Mouse (Mus musculus) urinary bladder, postnatal 4 days (tissue): ENCODE measurements around the gene Ppp6r3.

Experiments used
- DNase-seq, 2 experiments: peaks; one replicate each; pipeline ENCODE4 v3.0.0; 2021 to 2022; ENCODE audit warnings: low spot score in 2 of 2

The Ppp6r3 gene

DNA sequence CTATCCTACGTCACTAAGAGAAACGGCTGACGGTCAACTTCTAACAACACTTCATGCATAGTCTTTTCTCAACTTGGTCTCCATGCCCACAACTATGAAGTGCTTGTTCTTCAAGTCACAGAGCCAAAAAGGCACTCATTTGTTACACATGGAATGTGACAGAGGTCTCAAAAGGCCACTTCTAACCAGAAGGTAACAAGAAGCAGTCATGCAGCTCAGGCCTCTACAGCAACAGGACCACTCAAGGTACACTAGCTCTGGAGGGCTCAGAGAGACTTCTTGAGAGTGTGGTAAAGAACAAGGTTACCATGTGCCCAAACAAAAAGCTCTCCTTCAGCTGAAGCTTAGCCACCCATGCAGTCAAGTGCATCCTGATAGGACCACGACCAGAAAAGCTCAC lies 46.9 kb downstream of the Ppp6r3 start:
- no peak for DNase-seq

DNA sequence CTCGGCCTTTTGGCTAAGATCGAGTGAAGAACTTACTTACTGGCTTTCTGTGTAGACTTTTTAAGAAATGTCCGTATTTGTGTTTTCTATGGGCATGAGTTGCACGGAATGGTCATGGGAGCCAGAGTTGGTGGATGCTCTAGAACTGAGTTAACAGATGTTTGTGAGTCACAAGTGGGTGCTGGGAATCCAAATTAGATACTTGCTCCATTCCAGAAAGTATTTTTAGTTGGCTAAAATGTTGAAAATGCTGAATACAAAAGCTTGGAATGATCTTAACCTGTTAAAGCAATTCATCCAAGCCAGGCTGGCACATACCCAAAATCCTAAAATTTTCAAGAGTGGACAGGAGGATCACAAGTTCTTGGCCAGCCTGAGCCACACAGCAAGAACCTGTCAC lies 48.0 kb downstream of the Ppp6r3 start:
- no peak for DNase-seq

DNA sequence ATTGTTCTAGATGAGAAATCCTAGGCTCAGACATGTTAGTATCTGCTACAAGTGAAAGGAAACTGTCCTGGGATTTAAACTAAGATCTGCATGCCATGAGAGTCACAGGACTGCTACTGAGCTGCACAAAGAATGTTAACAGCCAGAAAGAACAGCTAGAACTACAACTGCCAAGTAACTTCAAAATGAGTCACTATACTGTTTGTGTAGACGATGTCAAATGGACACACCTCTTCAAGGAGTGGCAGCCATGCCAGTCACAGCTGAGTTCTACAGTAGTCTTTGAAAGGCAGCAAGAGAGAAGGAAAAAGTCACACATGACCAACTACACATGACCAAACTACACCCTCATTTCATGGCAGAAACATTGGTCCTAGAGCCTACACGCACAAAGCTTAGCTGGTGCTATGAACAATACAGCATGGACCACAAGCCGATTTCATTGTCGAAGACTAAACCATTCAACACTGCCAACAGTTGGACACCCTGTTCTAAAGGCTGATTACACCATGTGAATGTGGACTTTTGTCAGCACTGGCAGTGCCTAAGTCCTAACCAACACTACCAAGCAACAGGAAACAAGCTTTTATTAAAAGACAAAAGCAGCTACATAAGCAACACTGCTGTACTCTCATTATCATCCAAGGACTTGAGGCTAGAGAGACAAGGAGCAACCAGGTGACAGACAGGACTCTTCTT lies 55.9 kb downstream of the Ppp6r3 start:
- DNase-seq, result no peak

DNA sequence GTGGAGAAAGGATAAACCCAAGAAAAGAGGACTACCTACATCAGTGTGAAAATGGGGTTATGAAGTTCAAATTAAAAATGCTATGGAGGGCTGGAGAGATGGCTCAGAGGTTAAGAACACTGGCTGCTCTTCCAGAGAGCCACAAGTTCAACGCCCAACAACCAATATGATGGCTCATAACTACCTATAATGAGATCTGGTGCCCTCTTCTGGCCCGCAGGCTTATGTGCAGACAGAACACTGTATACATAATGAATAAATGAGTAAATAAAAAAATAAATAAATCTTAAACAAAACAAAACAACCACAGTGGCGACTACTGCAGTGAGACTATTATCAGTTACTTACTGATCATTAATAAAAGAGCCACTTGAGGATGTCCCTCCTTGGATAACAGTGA lies 78.3 kb downstream of the Ppp6r3 start:
- no peak for DNase-seq

DNA sequence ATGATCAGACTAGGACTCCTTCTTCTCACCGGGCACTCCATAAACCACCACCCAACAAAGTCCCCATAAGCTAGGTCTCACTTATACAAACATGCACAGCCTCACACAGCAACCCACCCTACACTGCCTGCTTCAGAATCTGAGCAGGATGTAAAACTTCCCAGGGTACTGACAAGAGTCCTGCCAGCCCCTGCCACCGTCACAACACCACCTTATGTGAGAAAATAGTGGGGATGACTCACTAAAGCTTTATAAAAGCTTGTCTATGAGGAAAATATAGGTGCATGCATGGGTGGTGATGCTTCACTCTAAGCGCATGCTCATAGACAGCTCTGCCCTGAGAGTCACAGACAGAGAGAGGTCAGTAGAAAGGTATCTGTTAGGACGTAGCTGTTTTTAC lies 85.7 kb downstream of the Ppp6r3 start:
- DNase-seq, result no peak

DNA sequence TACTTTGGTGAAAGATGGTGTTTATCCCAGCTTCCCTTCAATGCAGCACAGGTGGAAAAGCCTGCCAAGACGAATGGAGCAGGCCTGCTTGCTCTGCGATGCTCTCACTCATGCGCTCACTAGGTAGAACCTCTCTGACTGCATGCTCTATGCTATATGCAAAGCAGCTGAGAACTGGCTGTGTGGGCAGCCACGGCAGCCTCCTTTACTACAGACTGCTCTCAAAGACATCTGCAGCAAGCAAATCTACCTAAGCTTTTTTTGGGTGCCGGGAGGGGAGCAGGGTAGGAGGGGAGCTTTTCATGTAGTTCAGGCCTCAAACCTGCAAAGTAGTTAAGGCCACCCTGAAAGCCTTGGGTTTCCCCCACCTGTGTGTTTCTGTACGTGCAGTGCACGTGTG lies 92.7 kb downstream of the Ppp6r3 start:
- DNase-seq, result no peak

DNA sequence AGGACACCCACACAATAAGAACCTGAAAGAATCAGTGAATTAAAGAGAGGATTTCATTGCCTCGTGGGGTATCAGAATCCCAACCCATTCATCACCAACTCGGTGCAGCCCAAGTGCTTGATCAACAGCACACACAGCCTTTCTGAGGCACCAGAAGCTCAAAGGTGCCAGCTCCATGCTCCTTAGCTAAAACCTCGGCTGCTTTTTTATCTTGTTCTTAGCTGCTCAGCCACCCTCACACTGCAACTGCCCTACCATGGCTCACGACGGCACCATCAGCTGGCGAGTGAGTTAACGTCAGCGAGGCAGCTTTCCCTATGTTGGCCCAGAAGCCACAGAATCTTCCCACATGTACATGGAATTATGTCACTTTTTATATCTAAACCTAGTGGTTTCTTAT lies 95.4 kb downstream of the Ppp6r3 start:
- DNase-seq, result no peak

DNA sequence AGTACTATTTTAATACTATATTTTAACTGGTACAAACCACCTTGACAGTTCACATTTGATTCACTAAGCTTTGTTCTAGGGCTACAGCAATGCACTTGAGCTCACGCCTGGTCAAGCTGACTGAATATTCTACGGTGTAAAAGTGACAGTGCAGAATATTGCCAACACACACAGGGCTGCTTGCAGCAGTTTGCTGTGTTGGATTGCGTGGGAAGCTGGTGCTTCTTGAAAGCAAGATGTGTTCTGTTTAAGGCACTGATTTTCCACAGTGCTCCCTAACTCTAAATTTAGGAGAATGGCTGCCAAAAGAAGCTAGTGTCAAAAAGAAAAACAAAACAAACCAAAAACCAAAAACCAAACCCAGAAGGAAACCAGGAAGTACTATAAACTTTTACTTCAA lies 98.6 kb downstream of the Ppp6r3 start:
- DNase-seq, result no peak

DNA sequence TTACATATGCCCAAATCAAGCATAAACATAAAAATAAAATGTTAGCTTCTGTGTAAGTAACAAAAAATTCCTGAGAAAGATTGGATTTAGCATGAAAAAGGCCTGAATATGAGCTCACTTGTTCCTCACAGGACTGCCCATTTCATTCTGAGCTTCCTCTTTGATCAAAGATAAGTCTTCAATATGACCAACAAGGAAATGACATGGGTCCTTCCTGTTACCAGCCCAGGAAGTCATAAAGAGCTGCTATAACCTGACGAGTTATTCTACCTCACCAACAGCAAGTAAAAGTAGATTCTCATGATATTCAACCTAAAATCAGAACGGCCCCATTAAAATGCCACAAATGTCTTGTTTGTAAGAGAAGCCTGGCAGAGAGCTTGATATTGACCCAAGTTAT lies 104.3 kb downstream of the Ppp6r3 start:
- no peak for DNase-seq

DNA sequence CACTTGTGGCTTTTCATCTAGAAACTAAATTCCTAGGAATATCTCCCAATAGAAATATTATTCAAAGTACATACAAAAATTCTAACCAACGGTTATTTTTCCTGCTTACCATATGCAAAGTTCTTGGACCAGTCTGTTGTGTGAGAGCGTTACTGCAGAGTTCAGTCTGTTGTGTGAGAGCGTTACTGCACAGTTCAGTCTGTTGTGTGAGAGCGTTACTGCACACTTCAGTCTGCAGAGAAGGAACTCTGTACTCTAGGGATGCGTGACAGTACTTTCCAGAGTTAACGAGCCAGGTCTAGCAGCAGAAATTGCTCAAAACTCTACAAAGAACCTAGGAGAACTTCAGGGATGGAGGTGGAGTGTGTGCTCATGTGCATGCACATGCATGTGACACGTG lies 108.0 kb downstream of the Ppp6r3 start:
- no peak for DNase-seq

DNA sequence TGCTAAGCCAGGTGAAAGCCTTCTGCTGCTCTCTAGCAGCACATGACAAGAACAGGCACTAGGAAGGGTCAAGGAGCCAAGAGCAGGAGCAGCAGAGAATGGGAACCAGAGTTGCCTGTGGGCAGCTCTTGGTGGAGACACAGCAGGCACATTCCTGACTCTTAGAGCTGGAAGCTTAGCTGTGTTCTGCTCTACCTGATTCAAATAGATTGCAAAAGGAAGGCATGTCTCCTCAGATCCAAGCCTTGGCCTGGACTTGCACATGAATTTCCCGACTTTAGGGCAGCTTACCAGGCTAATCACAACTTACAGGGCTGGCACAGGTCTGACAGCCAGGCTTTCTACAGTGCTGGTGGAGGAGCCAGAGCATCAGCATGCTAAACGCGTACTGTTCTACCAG lies 115.6 kb downstream of the Ppp6r3 start:
- no peak for DNase-seq

DNA sequence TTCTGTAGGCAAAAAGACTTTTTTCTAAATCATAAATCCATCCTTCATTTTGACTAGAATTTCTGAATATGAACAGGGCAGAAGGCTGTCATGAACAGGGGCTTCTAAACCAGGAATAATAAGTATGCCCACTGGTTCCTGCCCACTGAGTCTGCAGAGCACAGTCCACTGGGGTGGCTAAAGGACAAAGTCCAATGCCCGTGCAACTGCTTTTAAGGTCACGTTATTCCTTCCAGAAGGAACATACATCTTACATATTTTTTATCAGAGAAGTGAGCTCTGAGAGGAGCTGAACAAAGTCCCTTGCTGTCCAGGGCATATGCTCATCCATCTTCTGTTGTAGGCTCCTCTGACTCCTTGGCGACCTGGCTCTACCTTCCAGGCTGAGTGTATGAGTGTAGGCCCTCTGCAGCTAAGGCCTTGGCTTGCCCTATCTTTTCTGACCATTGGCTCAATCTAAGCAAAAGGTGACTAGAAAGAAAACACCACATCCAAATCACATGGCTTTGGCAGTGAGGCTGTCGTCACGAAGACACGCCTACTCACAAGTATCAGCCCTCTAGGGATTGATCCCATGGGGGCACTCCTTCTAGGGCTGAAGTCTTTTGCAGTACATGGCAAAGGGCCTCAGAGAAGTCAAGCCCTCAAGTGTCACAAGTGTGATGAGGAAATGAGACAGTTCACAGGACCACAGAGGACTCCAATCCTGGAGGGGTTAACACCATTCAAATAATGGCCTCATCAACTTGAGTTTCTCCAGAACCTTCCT lies 117.0 kb downstream of the Ppp6r3 start:
- no peak for DNase-seq

DNA sequence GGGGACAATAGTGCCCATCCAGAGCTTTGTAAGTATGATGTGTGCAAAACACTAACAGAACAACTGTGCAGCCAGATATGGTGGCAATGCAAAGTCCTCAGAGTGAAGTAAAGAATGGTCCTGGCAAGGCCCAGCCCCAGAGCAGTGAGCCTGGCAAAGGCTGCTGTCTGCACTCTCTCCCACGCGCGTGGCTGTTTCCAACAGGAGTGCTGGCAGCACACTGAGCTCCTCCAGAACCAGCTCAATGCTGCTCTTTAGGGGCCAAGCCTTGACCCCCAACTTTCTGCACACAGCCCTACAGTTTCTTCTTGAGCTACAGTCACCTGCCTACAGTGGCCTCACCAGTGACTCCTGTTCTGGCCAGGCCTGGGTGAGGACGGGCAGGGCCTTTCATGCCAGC lies 117.8 kb downstream of the Ppp6r3 start:
- no peak for DNase-seq

DNA sequence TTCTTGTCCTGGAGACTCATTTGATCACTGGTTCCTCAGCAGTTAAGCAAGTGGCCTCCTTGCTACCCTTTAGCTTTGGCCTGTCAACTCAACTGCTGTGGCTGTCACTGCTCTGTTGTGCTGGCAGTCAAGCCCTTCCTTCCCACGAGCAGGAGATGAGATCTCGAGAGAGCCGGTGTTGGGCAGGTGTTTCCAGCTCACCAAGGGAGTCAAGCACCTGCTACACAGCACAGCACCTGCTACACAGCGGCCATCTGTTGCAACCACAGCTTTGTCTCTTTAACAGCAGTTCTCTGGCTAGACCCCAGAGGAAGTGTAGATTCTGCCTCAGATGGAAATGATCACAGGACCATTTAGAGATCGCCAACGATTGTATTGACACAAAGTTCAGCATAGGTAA lies 123.9 kb downstream of the Ppp6r3 start:
- DNase-seq, result no peak

DNA sequence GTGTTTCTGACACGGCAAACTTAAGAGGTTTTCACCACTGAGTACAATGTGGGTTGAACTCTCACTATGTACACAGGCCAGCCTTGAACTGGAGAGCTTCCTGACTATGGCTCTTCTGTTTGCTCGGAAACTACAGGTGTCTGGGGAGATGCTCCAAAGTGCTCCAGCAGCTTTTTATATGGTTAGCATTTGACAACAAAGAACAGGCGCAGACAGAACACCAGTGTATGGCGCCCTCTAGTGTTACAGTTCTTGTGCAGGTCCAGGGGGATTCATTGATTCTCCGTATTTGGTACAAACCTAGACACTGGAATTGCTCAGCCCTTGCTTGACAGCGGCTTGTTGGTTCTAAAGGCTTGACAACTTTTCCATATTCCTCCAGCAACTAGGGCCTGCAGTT lies 124.4 kb downstream of the Ppp6r3 start:
- DNase-seq, result peak; percentile 41 to 68

DNA sequence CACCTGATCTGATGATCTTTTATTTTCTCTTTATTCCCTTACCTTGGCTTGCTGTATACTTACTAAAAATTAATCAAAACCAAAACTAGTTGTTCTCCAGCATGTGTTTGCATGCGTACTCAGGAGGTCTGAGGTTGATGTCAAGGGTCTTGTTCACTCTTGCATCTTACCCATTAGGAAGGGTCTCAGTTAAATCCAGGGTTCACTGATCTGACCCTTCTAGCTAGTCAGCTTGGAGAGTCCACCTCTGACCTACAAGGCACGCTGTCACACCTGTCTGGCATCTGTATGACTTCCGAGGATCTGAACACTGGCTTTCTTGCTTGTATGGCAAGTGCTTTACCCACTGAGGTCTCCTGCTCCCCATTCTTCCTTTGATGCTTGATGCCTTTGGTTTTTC lies 124.8 kb downstream of the Ppp6r3 start:
- DNase-seq, result no peak

DNA sequence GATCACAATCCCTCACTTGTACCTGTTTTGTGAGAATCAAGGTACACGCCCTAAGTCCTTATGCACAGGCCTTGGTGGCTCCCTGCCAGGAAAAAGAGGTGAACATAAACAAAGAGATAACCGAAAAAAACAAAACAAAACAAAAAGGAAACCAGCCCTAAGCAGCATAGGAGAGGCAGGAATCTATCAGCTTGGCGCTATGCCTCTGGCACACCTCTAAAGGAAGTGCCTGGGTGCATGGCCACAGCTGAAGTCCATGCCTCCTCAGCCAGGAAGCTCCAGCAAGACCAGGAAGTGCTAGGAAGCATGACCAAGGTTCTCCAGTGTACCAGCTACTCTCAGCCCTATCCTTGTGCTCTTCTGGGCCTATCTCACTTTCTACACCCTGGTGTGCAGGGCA lies 126.3 kb downstream of the Ppp6r3 start:
- DNase-seq, result no peak

DNA sequence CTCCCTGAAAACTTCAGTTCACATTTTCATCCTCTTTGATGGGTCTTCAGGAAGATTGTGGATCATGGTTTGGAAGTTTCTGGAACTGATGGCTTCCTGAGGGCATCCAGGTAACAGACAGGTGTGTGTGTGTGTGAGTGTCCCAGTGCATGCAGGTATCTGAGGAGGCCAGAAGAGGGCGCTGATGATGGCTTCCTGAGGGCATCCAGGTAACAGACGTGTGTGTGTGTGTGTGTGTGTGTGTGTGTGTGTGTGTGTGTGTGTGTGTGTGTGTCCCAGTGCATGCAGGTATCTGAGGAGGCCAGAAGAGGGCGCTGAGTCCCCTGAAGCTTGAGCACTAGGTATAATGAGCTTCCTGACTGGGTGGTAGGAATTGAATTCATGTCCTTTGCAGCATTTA lies 128.2 kb downstream of the Ppp6r3 start:
- no peak for DNase-seq

DNA sequence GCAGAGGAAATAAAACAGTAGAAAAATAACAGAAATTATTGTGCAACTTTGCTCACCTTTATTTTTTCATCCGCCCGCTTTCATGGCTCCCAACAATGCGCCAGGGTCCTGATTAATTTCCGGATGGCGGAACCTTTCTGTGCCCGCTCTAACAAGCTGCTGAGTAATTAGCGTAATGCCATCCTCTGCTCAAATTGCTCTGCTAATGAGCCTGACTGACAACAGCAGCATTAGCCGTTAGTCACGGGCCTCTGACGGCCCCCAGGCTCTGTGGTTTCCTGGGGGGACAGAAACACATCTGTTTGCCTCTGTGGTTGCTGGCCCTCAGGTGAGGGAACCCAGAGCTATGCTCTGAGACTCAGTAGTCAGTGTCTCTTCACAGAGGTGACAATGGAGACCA lies 134.5 kb downstream of the Ppp6r3 start:
- DNase-seq, result no peak

DNA sequence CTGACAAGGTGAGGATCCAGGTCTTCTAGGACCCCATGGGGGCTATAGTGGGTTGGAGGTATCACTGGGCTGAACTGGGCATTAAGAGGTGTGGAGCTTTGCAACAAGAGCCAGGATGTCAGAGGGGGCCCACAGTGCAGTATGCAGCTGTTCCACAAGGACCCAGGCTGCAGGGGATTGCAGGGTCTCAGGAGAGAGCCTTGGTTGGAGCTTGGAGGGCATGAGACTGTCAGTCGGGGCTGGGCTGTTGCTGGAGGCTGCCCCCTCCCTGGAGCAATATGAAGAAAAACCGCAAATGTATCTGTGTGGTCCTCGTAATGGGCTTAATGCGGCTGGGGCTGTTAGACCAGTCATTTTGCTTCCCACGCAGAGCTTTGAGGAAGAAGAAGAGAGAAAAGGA lies 134.9 kb downstream of the Ppp6r3 start:
- DNase-seq, result no peak

DNA sequence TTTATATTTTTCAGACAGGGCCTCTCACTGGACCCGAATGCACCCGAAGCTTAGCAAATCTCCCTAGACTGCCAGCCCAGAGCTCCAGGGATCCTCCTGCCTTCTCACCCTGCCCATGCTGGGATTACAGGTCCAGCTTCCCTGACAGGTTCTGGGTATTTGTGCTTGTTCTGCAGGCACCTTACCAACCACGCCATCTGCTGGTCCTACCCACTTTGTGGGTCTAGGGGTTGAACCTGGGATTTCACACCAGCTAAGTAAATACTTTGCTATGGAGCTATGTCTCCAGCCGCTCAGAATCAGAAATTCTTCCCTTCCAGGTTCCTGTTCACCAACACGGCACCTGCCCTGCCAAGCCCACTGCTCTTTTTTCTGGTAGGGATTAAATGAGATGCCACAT lies 137.6 kb downstream of the Ppp6r3 start:
- DNase-seq, result no peak

DNA sequence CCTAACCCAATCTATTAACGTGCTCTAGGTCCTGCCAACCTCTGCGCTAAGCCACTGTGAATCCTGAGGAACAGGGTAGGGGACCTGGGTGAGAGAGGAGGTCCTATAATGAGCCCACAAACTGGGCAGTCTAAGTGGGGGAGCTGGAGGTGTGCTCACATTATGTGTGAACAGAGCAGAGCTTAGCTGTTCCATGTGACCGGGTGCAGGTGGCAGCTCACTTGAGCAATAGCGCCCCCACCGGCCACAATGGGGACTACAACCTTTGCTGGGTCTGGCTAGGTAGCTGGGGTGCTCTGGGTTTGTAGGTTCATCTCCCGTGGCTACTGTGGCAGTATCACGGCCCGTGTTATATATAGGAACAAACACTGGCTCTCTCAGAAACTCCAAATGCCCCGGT lies 138.7 kb downstream of the Ppp6r3 start:
- no peak for DNase-seq

DNA sequence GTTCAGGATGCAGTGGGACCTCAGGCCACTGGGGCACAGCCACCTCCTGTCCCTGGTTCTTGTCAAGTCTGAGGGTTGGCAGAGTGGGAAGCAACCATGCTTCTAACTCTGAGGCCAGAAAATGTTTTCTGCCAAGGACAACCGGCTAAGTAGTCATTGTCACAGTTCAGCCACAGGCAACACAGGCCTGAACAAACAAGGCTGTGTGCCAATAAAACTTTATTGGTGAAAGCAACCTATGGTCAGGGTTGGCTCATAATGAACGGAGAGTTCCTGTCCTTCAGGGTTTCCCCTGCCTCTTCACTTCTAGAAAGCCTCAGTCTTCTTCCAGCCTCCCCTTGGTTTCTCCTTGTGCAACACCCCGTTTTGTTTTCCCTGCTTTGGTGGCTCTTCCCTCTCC lies 139.7 kb downstream of the Ppp6r3 start:
- DNase-seq, result no peak

DNA sequence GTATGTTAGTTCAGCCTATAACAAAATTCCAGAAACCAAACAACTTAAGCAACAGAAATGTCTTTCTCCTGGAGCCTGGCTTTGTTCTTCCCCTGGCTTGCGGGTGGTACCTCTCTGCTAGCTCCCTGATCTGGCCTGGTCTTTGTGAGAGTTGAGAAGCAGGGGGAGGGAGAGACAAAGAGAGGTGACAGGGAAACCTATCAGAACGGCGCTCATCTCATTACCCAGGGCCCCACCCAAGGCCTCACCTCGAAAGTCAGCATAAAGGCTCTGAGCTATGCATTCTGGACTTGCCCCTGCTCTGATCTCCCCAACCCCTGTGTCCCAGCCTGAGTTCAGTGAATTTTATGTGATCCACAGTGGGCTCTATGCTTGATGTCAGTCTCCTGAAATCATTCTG lies 140.9 kb downstream of the Ppp6r3 start:
- no peak for DNase-seq
